Mouse (Mus musculus) liver, postnatal 0 days (tissue): Measurements from ENCODE around the gene Hnrnph1.
A peak's percentile ranks its signal among the peaks of the same experiment; 100 is the strongest.

Source experiments
- CTCF ChIP-seq: sonication (generic); IDR thresholded peaks from 2 replicates; pipeline ENCODE4 v1.5.1; 2016; ENCODE audit warnings: antibody characterized with exemption, low read depth
- EP300 ChIP-seq: IDR thresholded peaks from 2 replicates; pipeline ENCODE4 v1.6.1; 2016; ENCODE audit warnings: antibody characterized with exemption, low read depth, mild to moderate bottlenecking

GRCm38 (mm10) chr11:50354162-50354561 lies 22.6 kb upstream of the Hnrnph1 start, which contains the start of gene Cby3:
- TF ChIP-seq EP300 (no peak), CTCF (peak; percentile 35)
